ENCODE assay signal across 19 mouse cellular contexts in genomic region chr2:75012046-75012445, GRCm38 (mm10).
DNase-seq lines count a peak whose midpoint lies in the region; ATAC-seq lines count a peak whose summit lies in the region.
"Had no signal": no experiment of that assay in that cellular context is flagged by ENCODE, and none has a peak within 500 bp of the region (broad histone marks: within the 10 kb centered on the region; RNA-seq: fewer than 3 reads in every experiment).

No protein-coding gene starts in this region.

- no peaks in the 10 kb centered on the region for H3K27me3 ChIP-seq in heart, embryonic 10.5 days (ENCODE audit: insufficient read depth, poor library complexity, severe bottlenecking)
- no peaks in the 10 kb centered on the region for H3K27me3 ChIP-seq in kidney, embryonic 16.5 days (ENCODE audit: insufficient read depth, low read length)
- H3K27me3 ChIP-seq in embryonic facial prominence, embryonic 15.5 days, result 0 out of 2 replicates have a peak, but pooled peaks cover 4% of the 10 kb centered on the region
- H3K27me3 ChIP-seq: embryonic facial prominence, embryonic 13.5 days; heart, embryonic 15.5 days; hindbrain, embryonic 13.5 days; stomach, embryonic 15.5 days had no signal

- H3K4me3 ChIP-seq in heart, embryonic 10.5 days, result no peak overlapping the region
- no peak overlapping the region for H3K4me3 ChIP-seq in kidney, embryonic 16.5 days (ENCODE audit: low read length)
- no peak overlapping the region for H3K4me3 ChIP-seq in embryonic facial prominence, embryonic 15.5 days (replicated peaks)
- H3K4me3 ChIP-seq: embryonic facial prominence, embryonic 13.5 days; forebrain, embryonic 10.5 days; heart, embryonic 15.5 days; hindbrain, embryonic 13.5 days; limb, embryonic 15.5 days; stomach, embryonic 15.5 days had no signal

- no peak for ATAC-seq in kidney, embryonic 16.5 days (ENCODE audit: low FRiP score, low TSS enrichment)
- ATAC-seq in embryonic facial prominence, embryonic 15.5 days (ENCODE audit: insufficient number of reproducible peaks, low FRiP score, low TSS enrichment, low read depth), result no peak
- ATAC-seq in cerebellum, adult (ENCODE audit: insufficient number of reproducible peaks, low FRiP score, low TSS enrichment), result no peak
- ATAC-seq in CD4-positive, CD25-positive, alpha-beta regulatory T cell, adult 4 months, result no peak
- ATAC-seq: liver, postnatal 0 days had no signal

- WGBS in heart, embryonic 10.5 days, result 51% methylated on average over 8 of the region's 8 CpGs
- WGBS in kidney, embryonic 16.5 days, result 36% methylated on average over 8 of the region's 8 CpGs
- WGBS in embryonic facial prominence, embryonic 15.5 days, result 30% methylated on average over 8 of the region's 8 CpGs

- DNase-seq in heart, adult 11 months, result peak; percentile 93
- no peak for DNase-seq in heart, embryonic 10.5 days (ENCODE audit: low spot score)
- no peak for DNase-seq in kidney, adult 9 months
- peak; percentile 9 for DNase-seq in lung, postnatal 14 days
- DNase-seq: adrenal gland, postnatal 10 days; cerebellum, adult 18-20 months; gastrocnemius, postnatal 14 days; kidney, adult 18-20 months; liver, postnatal 0 days had no signal

- H3K4me2 ChIP-seq in kidney, embryonic 16.5 days (replicated peaks; ENCODE audit: low read depth, low read length), result peak overlapping the region; percentile 14
- H3K4me2 ChIP-seq in embryonic facial prominence, embryonic 15.5 days (replicated peaks), result no peak overlapping the region
- H3K4me2 ChIP-seq: embryonic facial prominence, embryonic 13.5 days; heart, embryonic 15.5 days; hindbrain, embryonic 13.5 days; limb, embryonic 15.5 days; stomach, embryonic 15.5 days had no signal

- H3K36me3 ChIP-seq in heart, embryonic 10.5 days, result no peaks in the 10 kb centered on the region
- no peaks in the 10 kb centered on the region for H3K36me3 ChIP-seq in kidney, embryonic 16.5 days (ENCODE audit: insufficient read depth, low read length)
- no peaks in the 10 kb centered on the region for H3K36me3 ChIP-seq in embryonic facial prominence, embryonic 15.5 days
- H3K36me3 ChIP-seq: embryonic facial prominence, embryonic 13.5 days; forebrain, embryonic 10.5 days; heart, embryonic 15.5 days; hindbrain, embryonic 13.5 days; limb, embryonic 15.5 days; stomach, embryonic 15.5 days had no signal

- H3K4me1 ChIP-seq in heart, embryonic 10.5 days, result peaks cover 14% of the 10 kb centered on the region
- peaks cover 2% of the 10 kb centered on the region; the same call in 1 of the 2 replicates for H3K4me1 ChIP-seq in kidney, embryonic 16.5 days (ENCODE audit: insufficient read depth, low read length)
- peaks cover 13% of the 10 kb centered on the region for H3K4me1 ChIP-seq in embryonic facial prominence, embryonic 15.5 days
- H3K4me1 ChIP-seq: hindbrain, embryonic 13.5 days; stomach, embryonic 15.5 days had no signal

- no peak overlapping the region for H3K9ac ChIP-seq in kidney, embryonic 16.5 days (replicated peaks; ENCODE audit: low read length)
- H3K9ac ChIP-seq in embryonic facial prominence, embryonic 15.5 days, result no peak overlapping the region
- H3K9ac ChIP-seq: embryonic facial prominence, embryonic 13.5 days; heart, embryonic 15.5 days; hindbrain, embryonic 13.5 days; limb, embryonic 15.5 days; liver, postnatal 0 days; stomach, embryonic 15.5 days had no signal

- H3K9me3 ChIP-seq in heart, embryonic 10.5 days, result no peaks in the 10 kb centered on the region
- H3K9me3 ChIP-seq in kidney, embryonic 16.5 days (ENCODE audit: low read length), result no peaks in the 10 kb centered on the region
- H3K9me3 ChIP-seq in embryonic facial prominence, embryonic 15.5 days (replicated peaks), result no peaks in the 10 kb centered on the region
- H3K9me3 ChIP-seq: embryonic facial prominence, embryonic 13.5 days; forebrain, embryonic 10.5 days; heart, embryonic 15.5 days; hindbrain, embryonic 13.5 days; limb, embryonic 15.5 days; stomach, embryonic 15.5 days had no signal

- H3K27ac ChIP-seq in heart, embryonic 10.5 days, result no peak overlapping the region
- no peak overlapping the region for H3K27ac ChIP-seq in kidney, embryonic 16.5 days (ENCODE audit: low read length)
- H3K27ac ChIP-seq in embryonic facial prominence, embryonic 15.5 days (replicated peaks), result 0 out of 2 replicates have a peak overlapping the region, but pooled peaks have one; percentile 4
- H3K27ac ChIP-seq: embryonic facial prominence, embryonic 13.5 days; forebrain, embryonic 10.5 days; heart, embryonic 15.5 days; hindbrain, embryonic 13.5 days; limb, embryonic 15.5 days; stomach, embryonic 15.5 days had no signal

Comparison
In these comparisons a context has a peak if more than half of its experiments do, and no peak if none do; other contexts are left out.
1. DNase-seq: peak in heart, adult 11 months (single experiment) and lung, postnatal 14 days (single experiment); none in heart, embryonic 10.5 days (single experiment) and kidney, adult 9 months (single experiment).